Mouse (Mus musculus) urinary bladder, postnatal 14 days (tissue): Measurements from ENCODE around the gene Dlg5.

Experiments used
- DNase-seq: peaks from one replicate; pipeline ENCODE4 v3.0.0; 2021; ENCODE audit warnings: low spot score

The Dlg5 gene

GRCm38 (mm10) chr14:24106734-24107133 lies 139.0 kb downstream of the Dlg5 start:
- no peak for DNase-seq

- no peak for DNase-seq
These were observed 146.9 kb downstream of the Dlg5 start for GRCm38 (mm10) chr14:24098828-24099227.

DNA sequence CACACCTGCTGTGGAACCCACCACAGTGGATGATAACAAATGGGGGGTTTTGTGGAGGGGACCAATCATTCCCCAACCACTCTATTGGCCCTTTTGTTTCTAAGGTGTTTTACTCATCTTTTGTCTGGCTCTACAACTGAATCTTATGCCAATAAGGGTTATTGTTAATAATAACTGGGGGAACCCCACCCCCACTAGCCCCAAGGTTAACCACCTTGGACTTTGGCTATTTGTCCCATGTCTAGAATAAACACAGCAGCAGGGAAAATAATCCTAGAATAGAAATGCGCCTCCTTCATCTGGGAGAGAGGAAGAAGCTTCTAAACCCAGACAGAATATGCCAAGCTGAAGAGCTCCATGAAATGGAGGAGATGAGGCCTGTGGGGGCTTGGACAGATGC lies 151.1 kb downstream of the Dlg5 start:
- DNase-seq: no peak

DNA sequence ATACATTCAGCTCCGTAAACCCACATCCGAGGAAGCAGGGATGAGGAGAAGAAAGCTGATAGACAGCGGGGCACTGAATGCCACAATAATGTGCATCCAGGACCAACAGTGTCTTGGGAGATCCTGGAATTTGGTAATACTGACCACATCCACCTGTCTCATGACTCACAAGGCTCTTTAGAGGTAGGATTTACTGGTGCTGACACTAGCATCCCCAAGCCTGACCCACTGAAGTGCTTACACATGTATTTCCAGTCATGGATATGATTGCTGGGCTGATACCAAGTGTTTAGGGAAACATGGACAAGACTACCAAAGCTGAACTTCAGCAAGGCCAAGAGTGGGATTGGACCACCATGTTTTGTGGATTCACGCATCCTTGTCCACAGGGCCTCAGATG lies 152.5 kb downstream of the Dlg5 start:
- DNase-seq: no peak

DNA sequence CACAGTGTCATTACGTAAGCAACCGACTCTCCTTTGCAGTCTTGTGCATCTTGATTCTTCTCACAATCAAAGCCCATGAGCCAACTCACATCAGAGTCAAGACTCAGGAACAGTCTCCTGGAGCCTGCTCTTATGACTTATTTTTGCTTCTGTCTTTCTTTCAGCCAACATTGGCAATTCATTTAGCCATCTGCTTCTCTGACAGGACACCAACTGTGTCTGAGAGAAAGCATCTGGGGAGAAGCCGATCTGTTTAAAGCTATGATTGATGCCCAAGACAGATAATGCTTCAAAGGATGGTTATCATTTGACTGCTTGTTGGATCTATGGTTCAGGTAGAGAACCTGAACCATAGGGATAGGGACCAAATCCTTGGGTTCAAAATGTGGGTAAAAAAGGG lies 153.3 kb downstream of the Dlg5 start:
- no peak for DNase-seq

DNA sequence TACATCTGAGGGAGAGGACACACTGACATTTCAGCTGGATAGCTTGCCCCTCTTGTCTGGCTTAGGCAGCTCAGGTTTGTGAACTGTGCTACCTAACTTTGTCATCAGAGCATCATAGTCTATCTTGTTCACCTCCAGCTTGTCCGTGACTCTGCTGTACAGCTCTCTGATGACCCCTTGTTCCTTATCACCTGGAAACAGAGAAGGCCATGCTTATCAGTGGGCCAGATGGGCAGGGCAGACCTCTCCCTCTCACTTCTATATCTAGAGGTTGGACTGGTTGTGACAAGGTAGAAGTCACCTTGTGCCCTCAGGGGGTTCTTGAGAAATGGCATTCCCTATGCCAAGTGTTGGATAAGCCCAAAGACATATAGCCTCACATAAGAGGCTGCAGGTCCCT lies 154.9 kb downstream of the Dlg5 start:
- DNase-seq: no peak

- no peak for DNase-seq
These were observed 156.5 kb downstream of the Dlg5 start for GRCm38 (mm10) chr14:24089181-24089580.

DNA sequence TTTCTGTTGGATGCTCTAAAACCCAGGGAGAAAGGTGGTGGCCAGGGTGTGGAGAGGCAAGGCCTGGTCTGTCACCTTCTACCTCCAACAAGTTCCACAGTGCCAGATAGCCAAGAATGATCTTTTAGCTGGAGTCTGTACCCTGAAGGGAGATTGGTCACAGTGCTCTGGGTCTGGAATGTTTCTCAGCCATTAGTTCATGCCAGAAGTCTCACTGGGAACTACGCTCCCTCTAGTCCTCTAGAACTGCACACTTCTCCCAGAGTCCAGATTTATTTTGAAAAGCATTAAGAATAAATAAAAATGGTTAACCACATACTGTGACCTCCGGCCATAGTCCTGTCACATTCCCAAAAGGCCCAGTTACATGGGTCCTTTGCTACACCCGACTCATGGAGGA lies 158.3 kb downstream of the Dlg5 start:
- no peak for DNase-seq

GRCm38 (mm10) chr14:24086481-24086880 lies 159.2 kb downstream of the Dlg5 start:
- DNase-seq: no peak
